Mouse (Mus musculus) megakaryocyte-erythroid progenitor cell, adult 5-6 weeks (primary cell): ENCODE measurements around the gene Foxd3. TPM values are rescaled to one million over a fixed set of nuclear protein-coding genes. Genes with fewer than 3 reads are reported as not detected.

Source experiments
- ATAC-seq: replicated peaks from 2 replicates; pipeline ENCODE4 v1.8.0; 2016; ENCODE audit warnings: mild to moderate bottlenecking, inconsistent platforms; ENCODE audit not compliant: severe bottlenecking, poor library complexity, low FRiP score, low TSS enrichment
- total RNA-seq, 2 experiments: library from RNA; stranded (forward) in 1 of 2; stranded (reverse) in 1 of 2; fragments of 200-1000, 215-1000 nt in 1 of 2; fragments of >200 nt in 1 of 2; fragmentation: Nextera tagmentation in 1 of 2; gene quantifications; 2 replicates each; pipeline ENCODE4 v1.2.3; 2014 to 2017

Foxd3 gene
- total RNA-seq, 2 experiments from 2014 or later, result not detected

DNA sequence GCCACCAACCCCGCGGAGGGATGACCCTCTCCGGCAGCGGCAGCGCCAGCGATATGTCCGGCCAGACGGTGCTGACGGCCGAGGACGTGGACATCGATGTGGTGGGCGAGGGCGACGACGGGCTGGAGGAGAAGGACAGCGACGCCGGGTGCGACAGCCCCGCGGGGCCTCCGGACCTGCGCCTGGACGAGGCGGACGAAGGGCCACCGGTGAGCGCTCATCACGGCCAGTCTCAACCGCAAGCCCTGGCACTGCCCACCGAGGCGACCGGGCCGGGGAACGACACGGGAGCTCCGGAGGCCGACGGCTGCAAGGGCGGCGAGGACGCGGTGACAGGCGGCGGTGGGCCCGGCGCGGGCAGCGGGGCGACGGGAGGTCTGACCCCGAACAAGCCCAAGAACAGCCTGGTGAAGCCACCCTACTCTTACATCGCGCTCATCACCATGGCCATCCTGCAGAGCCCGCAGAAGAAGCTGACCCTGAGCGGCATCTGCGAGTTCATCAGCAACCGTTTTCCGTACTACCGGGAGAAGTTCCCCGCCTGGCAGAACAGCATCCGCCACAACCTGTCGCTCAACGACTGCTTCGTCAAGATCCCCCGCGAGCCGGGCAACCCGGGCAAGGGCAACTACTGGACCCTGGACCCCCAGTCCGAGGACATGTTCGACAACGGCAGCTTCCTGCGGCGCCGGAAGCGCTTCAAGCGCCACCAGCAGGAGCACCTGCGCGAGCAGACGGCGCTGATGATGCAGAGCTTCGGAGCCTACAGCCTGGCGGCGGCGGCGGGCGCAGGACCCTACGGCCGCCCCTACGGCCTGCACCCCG lies 718 bp downstream of the Foxd3 start:
- no peak for ATAC-seq

DNA sequence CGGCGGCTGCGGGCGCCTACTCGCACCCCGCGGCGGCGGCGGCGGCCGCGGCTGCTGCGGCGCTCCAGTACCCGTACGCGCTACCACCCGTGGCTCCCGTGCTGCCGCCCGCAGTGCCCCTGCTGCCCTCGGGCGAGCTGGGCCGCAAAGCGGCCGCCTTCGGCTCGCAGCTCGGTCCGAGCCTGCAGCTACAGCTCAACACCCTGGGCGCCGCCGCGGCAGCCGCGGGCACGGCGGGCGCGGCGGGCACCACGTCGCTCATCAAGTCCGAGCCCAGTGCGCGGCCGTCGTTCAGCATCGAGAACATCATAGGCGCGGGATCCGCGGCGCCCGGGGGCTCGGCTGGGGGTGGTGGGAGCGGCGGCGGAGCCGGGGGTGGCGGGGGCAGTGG lies 1.3 kb downstream of the Foxd3 start:
- no peak for ATAC-seq

DNA sequence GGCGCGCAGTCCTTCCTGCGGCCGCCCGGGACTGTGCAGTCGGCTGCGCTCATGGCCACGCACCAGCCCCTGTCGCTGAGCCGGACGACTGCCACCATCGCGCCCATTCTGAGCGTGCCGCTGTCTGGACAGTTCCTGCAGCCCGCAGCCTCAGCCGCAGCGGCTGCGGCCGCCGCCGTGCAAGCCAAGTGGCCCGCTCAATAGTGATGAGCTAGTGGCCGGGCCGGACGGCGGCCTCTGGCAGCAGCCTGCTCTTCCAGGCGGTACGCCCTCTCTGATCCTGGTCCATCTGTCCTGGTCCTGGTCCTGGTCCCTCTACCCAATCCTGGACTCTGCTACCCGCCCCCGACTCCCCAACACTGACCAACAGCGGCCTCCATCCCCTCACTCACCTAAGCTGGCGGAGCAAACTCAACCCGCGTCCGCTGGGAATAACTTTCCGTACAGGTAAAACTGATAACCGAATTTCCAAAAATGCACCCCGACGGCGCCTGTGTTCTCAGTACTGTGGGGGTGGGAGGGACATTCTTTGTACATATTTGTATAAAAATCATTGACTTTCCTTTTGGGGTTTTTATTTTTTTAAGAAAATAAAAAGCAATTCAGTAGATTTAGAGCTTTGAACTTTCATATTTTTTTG lies 1.9 kb downstream of the Foxd3 start:
- no peak; the same call in 1 of the 2 replicates for ATAC-seq

DNA sequence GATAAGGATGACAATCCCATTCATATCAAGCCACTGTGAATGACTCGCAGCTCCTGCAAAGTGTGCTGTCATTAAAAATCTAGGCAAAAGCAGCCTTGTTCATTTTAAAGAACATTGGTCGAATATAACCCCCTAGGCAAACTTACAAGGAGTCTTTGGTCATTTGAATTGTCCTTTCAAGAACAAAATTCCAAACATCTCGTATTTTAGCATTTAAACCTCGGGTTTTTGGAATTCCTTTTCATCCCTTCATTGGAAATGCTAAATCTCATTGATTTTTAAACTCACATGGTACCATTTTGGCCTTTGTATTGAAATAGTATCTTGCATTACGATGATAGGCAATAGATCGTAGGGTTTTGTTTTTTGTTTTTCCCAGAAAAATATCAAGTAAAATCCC lies 2.8 kb downstream of the Foxd3 start:
- ATAC-seq, result no peak

DNA sequence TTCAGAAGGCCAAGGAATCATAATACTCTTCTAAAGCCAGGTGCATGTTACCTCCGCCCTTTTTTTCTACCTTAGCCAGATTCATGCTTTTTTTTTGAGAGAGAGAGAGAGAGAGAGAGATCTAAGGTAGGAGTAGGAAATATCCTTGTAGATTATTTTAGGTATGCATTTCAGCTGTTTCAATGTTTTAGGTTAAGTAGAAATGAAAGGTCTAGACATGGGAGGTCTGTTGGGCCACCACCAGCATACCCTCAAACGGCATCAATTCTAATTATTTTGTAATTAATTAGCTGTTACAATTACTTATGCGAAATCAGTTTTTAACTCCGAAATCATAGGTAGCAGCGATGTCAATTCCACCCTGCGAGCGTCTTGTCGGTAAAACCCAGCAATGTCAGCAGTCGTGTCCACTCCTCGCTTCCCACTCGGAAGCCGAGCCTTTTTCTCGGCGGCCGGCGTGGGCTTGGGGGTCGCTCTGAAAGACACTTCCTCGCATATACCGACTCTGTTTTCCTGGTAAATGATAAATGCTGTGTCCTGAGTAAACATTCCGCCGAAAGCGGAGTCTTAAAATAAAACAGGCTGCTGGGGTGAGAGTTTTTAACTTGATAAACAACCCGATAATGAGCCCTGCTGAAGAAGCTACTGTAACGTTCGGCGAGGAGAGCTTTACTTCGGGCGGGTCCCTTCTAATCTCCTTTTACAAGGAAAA lies 3.4 kb downstream of the Foxd3 start:
- no peak for ATAC-seq

DNA sequence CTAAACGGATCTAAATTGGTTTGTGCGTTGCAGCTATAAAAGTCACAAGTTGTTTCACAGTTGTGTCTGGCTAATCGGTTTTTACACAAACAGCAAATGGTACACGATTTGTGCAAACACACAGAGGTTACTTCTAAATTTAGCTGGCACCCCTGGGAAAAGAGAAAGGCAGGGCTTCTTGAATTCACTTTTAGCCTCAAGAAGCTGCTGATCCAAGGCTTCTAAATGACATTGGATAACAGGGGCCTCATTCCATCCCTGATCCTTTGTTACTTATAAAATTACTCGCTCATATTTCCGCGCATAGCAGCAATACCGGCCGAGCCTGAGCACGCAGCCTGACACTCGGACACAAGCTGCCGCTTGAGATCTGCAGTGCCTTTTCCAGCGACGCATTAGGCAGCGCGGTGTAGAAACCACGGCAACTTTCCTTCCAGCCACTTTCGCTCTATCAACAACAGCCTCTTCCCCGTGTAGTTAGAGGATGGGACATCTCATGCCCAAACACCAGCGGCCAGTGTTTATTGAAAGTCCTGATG lies 4.0 kb downstream of the Foxd3 start:
- no peak for ATAC-seq

DNA sequence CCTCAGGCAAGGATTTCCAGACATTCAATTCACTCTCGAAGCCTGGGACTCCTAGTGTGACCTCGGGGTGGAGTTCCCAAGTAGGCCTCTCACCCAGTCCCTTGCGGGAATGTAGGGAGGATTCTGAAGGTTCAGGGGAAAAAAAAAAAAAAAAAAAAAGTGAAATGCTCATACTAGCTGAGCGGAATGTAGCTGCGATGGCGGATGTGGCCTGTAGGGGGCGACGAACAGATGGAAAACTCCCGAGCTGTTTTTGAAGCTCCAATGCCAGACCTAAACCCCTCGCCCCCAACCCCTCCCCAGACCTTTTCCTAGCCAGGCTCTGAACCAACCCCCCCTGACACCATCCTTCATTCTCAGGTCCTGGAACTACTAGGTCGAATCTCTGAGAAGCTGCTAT lies 4.9 kb downstream of the Foxd3 start:
- ATAC-seq, result 0 out of 2 replicates have a peak, but pooled peaks have one; percentile 41

DNA sequence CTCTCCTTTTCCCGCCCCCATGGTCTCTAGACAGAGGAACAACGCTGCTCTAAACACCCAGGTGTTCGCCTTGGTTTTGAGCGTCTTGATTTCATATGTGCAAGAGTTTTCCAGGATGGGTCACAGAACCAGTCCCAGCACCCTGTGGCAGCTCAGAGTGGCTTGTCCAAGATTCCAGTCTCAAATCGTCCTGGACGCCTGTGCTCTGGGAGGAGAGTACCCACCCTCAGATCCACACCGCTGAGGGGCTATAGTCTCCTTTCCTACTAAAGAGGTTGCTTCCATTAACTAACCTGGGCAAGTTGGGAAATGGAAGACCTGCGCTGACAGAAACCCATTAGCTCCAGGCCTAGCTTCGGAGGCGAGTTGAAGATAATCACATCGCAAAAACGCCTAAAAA lies 5.9 kb downstream of the Foxd3 start:
- no peak for ATAC-seq

DNA sequence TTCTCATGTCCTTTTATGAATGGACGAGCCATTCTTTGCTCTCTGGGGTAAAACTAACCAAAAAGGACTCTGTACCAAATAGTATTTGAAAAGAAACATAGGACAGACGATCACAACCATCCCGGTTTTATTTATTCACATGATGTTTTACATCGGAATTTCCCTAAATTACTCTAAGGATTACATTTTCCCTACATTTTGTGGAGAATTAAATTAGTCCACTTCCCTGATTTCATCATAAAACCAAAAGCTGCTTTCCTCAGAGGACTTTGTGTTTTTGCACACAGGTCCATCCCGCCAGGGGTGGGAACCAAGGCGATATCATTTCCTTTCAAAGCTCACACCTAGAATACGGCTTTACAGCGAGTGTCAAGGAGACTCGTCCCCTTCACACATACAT lies 6.3 kb downstream of the Foxd3 start:
- ATAC-seq, result no peak

DNA sequence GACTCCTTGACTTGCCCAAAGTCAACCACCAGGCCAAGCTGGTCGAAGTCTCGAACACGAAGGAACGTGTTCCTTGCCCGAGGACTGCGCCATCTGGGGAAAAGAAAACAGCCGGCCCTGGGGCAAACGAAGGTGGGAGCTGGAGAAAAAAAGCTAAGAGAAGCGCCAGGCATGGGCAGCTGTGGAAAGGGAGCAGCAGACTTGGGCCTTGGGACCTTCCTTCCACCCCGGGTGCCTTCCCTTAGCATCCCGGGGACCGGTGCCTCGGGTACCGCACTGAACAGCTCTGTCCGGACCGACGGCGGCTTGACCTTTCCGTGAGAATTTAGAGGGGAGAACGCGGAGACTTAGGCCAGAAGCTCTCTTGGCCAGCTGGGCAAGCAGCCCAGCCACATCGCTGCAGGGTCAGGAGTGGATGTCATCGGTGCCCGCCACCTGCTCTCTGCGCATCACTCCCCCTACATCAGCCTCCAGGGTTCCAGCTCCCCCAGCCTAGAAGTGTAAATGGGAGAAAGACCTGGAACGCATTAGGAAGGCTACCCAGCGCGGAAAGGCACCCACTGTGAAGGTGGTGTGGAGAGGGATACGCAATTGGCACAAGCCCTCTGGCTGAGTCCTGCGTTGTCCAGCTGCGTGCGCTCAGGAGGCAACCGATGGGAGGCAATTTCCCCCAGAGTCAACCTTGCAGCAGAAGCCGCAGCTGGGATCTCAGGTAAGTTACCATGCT lies 6.9 kb downstream of the Foxd3 start:
- ATAC-seq, result no peak

DNA sequence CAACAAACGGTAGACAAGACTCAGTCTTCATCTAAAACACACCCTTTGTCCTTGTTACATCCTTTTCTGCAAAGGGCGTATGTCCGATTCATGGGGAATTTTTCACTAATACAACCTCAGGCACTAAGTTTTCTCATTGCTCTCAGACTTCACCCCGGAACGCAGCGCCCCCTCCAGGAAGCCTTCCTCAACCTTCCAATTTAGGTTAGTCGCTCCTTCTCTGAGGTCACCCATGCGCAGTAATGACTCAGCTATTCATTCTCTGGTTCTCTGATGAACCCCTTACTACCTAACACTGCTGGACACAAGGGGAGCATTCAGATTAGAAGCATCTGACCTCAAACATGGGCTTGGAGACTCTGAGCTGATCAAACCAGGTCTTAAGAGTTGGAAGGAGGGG lies 7.6 kb downstream of the Foxd3 start:
- 0 out of 2 replicates have a peak, but pooled peaks have one; percentile 35 for ATAC-seq

DNA sequence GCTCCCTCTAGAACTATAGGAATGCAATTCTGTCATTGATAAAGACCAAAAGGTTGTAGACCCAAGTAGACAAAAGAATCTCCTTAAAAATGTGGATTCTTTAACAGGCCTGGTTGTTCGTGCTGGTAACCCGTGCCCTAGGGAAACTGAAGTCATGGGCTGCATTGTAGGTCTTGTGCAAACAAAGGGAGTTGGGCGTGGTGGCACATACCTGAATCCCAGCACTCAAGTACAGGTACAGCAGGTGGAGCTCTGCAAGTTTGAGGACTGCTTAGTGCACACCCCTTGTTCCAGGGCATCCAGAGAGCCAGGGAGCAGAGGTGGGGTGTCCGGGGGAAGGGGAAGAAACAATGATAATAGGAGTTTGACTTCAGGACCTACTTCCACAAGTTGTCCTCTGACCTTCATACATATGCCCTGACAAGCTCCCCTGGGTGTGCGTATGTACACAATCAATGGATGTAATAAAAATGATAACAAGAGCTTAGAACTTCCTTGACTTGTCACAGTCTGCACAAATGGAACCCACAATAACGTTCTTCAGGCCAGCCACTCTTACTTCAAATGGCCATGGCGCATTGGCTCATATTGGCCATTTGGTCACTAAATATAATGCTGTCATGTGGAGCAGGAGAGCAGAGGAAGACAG lies 14.2 kb downstream of the Foxd3 start:
- no peak for ATAC-seq

DNA sequence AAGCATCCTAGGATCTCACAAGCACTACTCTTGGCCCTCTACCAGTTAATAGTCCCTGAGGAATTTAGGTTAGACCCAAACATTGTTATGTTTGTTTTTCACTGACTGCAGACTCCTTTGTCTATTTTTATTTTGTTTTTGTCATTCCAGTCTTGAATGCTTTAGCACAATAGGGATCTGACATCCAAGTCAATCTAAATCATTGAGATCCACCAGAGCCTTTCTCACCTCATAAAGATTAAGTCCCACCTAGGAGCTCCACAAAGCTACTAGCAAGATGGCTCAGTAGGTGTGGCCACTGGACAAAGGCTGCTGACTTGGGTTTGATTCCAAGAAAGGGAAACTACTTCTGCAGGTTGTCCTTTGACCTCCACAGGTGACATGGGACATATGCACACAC lies 19.1 kb downstream of the Foxd3 start:
- no peak for ATAC-seq

DNA sequence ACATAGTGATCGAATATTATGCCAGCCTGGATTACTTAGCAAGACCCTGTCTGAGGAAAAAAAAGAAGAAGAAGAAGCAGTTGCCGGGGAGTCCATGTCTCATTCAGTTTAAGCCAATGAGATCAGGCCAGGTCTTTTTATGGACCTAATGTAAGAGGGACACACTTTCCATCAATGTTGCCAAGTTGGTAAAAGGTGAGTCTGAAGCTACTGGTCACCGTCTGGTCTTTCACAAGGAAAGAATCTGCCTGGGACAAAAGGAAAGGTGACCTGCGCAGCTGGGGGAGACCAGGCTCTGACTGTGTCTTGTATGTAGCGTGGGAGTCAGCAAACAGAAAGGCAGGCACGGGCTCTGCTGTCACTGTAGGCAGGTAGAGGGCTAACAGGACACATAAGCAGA lies 27.8 kb downstream of the Foxd3 start:
- no peak for ATAC-seq

DNA sequence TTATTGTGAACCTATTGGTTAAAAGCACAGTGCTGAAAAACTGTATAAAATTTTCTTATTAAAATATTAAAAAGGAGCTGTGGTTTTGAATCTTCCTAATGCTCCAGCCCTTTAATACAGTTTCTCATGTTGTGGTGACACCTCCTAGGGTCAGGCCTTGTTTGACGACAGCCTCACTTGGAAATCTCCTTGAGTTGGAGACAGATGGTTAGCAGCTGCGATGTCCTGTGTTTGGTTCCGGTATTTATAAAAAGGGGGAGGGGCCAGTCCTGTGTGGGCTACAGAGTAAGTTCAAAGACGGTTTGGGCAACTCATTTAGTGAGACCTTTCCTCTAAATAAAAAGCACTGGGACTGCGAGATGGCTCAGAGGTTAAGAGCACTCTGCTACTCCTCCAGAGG lies 30.2 kb downstream of the Foxd3 start:
- ATAC-seq, result no peak
